Mouse (Mus musculus): ENCODE results near the gene Cntf. TPM values are rescaled to one million over a fixed set of nuclear protein-coding genes. Genes with fewer than 3 reads are reported as not detected.

Cntf gene
- 1 to 10 TPM; 1.5 to 2.9 TPM for total RNA-seq (2021)

DNA sequence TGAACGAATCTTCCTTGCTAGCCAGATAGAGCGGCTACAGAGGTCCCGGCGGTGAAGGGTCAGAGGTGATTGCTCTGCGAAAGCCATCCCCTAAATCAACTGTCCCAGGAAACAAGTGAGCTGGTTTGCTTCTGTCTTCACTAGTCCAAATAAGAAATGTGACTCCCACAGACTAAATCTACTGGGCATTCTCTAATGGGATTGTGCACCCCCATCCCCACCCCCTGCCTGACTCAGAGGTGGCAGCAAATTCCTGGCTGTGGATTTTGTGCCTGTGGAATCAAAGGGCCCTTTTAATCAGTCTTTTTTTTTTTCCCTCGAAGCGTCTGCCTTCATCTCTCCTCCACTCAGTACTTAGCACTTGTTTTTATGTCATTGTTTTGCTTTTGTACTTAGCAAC is at the start of gene Cntf:
Gene Cntf (minus strand): TSS at position 325 of the 400 bp plus-strand sequence.
- DNase-seq: peak in 1 of 2 experiments; percentile 12
- intact Hi-C loops (cut with DNase I): no loop called here

DNA sequence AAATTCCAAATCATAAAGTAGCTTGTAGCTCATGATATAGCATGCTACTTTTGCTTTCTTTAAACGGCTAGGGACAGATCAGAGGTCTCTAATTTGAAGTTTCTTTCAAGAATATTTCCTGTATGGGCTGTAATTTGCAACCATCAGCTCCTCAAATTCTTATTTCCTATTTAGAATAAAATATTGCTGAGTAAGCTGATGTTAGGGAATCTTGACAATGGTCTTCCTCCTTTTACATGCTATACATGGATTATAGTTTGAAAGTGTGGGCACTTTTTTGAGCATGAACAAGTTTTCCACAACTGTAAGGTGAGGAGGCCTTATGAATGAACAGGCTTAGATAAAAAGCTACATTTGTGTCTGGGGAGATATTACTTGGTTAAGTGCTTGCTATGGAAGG is 48.5 kb upstream of the Cntf start:
- intact Hi-C loops (cut with DNase I): no loop called here
- no peak for DNase-seq

DNA sequence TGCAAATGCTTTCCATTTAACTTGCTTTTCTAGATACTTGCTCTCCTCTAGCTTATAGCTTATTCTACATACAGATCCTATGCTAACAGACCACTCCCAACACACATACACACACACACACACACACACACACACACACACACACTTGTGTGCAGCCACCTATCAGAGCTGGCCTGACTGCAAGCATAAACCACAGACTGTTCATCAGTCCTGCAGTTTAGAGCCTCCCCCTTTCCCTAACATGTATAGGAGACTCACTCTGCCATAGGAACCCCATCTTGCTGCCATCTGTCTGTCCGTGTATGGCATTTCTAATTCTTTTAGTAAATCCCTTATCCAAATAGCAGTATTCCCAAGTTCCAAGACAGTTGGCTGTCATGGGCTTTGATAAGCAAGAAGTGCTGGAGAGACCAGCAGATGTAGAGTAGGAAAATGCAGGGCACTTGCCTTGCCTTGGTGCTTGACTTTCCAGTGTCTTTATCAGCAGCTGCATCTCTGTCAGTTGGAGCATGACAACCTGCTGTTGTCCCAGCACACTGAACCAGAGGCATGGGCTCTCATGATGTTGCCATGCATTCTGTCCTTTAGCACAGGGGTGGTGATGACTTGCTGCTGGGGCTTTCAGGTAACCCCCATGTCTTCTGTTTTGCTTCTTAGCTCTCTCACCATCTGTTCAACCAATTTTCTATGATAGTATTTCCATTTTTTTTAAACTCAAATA is 47.4 kb upstream of the Cntf start:
- DNase-seq: no peak
- intact Hi-C loops (cut with DNase I): no loop called here

DNA sequence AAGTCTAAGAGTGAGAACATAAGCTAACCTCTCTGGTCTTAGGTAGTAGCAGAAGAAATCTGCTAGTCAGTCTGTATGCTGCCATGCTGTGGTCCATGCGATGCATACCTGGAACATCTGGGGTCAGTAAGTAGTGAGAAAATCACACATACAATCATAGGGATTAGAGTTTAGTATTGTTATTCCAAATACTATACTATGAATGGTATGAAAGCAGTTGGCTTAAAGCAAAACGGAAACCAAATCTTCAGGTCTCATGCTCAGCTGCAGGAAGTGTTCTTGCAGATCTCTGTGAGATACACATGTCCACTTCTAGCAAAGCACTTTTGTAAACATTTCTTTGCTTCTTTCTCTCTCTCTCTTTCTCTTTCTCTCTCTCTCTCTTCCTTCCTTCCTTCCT is 40.8 kb upstream of the Cntf start:
- intact Hi-C loops (cut with DNase I): no loop called here
- no peak for DNase-seq

DNA sequence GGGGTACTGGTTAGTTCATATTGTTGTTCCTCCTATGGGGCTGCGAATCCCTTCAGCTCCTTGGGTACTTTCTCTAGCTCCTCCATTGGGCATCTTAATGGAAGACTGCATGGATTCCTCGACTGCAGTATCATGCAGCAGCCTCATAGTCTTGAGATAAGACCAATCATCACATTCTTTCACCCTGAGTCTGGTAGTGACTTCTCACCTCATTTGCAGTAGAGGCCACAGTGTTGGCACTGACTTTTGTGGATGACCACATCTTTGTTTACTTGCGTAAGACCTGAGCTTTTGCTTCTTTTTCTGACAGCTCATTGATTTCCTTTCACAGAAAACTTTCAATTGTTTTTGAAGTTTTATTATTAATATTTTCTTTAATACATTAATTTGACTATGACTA is 40.3 kb upstream of the Cntf start:
- DNase-seq: no peak
- intact Hi-C loops (cut with DNase I): no loop called here

DNA sequence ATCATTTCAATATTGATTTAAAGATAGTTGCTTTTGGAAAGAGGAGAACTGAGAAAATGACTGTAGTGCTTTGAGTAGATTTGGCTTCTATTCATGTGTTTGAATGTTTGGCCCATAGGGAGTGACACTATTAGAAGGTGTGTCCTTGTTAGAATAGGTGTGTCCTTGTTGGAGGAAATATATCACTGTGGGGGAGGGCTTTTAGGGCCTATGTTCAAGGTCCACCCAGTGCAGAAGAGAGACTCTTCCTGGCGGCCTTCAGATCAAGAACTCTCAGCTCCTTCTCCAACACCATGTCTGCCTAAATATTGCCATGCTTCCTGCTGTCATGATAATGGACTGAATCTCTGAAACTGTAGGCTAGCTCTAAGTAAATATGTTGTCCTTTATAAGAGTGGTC is 38.8 kb upstream of the Cntf start:
- no peak for DNase-seq
- intact Hi-C loops (cut with DNase I): no loop called here

DNA sequence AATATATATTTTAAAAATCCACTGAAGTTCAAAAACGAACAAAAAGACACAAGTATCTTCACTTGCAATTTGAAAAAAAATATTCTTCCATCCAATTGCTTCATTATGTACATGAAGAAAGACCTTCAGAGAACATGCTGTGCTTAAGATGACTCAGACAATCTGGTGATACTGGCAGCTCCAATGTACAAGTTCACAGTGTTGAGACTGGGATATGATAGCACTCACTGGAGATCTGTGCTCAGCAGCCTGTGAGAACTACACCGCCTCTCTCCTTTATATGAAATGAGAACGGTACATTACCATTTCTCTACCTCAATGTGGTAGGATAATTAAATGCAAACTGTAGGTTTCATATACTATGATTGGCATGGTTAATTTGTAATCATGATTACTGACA is 37.4 kb upstream of the Cntf start:
- intact Hi-C loops (cut with DNase I): no loop called here
- no peak for DNase-seq

DNA sequence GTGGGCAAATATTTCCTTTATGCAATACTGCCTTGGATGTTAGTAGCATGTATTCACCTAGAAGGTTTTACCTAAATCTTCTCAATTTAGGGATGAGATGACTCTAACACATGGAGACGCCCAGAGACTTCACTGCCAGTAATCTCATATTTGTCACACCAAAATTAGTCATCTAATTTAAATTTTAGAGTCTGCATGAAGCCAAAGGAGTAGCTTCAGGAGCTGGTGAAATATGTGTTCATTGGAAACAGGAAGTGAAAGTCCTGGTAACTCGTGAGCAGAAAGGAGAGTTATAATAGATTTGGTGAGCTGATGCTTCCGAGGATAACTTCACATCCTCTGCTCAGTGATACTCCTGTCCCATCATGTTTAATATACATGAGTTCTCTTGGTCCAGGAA is 35.6 kb upstream of the Cntf start:
- no peak for DNase-seq
- intact Hi-C loops (cut with DNase I): no loop called here

DNA sequence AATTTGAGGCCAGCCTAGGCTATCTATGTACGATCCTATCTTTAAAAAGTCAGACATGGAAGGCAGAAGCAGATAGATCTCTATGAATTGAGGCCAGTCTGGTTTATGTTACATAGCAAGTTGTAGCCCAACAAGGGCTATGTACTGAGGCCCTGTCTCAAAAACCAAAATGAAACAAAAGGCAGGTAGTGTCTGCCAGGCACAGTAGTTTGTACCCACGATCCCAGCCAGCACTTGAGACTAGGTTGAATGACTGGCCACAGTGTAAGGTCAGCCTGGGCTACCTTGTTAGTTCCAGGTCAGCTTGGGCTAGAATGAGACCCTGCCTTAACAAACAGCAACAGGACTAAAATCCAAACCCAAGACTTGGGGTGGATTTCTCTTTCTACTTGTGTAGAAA is 35.2 kb upstream of the Cntf start:
- intact Hi-C loops (cut with DNase I): no loop called here
- no peak for DNase-seq

DNA sequence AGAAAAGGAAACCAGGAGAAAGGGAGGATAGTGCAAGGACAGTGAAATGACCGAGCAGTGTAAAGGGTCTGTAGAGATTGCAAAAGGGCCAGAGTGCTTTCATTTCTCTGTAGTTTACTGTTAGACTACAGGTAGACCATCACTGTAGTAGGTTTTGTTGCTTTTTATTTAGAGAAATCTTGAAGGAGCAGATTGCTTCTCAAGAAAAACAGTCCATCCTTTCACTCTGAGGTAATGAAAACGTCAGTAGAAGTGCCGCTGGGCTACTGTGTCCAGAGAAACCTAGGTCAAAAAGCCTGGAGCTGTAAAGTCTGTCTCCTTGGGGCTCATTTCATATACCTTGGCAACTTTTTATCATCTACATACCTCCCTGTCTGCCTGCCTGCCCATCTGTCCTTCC is 33.6 kb upstream of the Cntf start:
- intact Hi-C loops (cut with DNase I): loop anchor here (5.0 kb wide), 2 partner anchors 282 to 787 kb away; no protein-coding TSS in a partner anchor
- no peak for DNase-seq

DNA sequence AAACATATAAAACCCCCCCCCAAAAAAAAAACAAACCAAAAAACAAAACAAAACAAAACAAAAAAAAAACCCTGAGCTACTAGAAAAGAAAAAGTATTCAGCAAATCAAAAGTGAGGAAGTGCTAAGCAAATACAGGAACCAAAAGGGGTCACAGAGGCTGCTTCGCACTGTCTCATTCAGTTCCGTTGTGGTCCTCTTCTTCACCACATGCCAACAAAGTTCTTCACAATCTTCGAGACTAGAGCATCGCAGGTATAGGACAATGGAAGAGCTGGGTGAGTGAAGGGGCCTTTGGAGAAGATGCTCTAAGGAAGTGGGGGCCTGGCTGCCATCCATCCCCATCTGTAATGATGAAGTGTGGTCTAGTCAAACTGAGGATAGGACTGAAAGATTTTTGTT is 33.0 kb upstream of the Cntf start:
- DNase-seq: no peak
- intact Hi-C loops (cut with DNase I): loop anchor here (5.0 kb wide), 2 partner anchors 281 to 786 kb away; no protein-coding TSS in a partner anchor

DNA sequence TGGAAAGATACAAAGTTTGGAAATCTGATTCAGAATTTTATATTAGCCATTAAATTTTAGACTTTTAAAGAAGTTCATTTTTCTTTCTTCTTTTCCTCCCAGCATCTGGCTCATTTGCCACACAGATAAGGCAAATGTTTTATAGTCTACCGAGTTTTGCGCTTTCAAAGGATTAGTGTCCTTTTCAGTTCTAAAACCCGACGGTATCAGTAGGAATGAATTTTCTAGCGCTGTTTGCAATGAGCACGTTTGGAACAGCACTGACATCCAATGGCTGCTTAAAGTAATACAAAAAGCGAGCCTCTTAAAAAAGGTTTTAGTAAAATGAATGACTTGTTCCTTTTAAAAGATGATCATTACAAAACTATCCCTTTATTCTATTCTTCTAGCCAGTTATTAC is 31.6 kb upstream of the Cntf start:
- intact Hi-C loops (cut with DNase I): loop anchor here (1.0 to 5.0 kb wide), 5 partner anchors 22 to 785 kb away; no protein-coding TSS in a partner anchor
- DNase-seq: peak; percentile 42 to 68

DNA sequence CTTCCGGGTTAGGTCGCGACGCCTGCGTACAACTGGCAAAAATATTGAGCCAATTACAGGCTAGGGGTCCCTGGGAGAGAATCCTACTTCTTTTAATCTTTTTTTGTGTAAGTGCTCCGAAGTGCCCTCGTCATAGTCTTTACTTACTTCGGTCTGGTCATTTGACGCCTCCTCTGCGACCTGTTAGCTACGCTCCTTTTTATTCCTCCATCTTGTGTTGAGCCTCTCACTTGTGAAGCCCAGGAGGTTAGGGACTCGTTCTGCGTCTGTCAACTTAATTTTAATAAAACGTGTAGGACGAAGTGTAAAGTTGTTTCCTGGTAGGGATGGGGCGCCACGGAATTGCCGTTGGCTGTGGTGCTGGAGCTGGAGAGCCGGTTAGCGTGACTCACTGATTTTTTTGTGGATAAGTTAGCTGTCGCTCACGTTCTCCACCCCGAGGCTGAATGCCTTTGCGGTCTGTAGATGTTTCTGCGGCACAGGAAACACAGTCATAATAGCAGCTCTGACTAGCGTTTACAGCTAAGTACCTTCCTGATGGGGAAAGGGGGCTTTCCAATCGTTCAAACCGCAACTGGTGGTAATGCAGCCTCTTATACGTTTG is 31.0 kb upstream of the Cntf start:
- peak in 1 of 2 experiments; percentile 74 for DNase-seq
- intact Hi-C loops (cut with DNase I): loop anchor here (2.0 to 5.0 kb wide), 4 partner anchors 22 to 784 kb away; no protein-coding TSS in a partner anchor

DNA sequence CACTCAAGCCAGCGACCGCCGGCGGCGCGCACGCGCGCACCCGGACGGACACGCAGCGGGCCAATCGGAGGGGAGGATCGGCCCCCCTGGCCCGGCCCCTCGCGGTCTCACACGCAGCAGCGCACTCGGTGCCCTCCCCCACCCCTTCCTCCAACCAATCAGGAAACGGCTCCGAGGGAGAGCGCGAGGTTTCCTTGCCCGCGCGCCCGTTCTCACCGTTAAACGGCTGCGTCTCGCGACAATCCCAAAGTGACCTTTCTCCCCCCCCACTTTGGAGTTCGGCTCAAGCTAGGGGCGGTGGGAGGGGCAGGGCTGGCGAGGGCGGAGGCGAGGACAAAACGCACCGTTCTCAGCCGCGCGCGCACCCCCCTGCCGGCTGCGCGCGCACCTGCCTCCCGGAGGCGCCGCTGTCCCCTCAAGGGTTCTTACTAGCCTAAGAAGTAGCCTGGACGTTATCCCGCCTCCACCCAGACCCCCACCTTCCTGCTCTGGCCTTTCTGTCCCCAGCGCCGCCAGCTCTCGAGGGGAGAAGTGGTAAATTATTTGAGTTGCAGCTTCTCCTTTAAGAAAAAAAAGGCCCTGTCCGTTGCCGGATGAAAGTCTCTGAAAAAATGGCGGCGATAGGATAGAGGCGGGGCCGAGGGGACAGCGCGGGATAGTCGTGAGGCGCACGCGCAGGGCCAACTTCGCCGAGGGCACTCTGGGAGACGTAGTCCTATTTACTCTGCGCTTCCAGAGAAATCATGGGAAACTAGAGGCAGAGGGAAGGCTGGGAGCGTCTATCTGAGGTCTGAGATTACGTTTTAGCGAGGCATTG is 30.3 kb upstream of the Cntf start, which contains the start of the genes Zfp91 and Lpxn:
Gene Zfp91 (minus strand): TSS at position 616 of the 817 bp plus-strand sequence.
Gene Lpxn (plus strand): TSS at position 683 of the 817 bp plus-strand sequence.
- intact Hi-C loops (cut with DNase I): loop anchor here (2.0 to 5.0 kb wide), 4 partner anchors 23 to 783 kb away; no protein-coding TSS in a partner anchor

DNA sequence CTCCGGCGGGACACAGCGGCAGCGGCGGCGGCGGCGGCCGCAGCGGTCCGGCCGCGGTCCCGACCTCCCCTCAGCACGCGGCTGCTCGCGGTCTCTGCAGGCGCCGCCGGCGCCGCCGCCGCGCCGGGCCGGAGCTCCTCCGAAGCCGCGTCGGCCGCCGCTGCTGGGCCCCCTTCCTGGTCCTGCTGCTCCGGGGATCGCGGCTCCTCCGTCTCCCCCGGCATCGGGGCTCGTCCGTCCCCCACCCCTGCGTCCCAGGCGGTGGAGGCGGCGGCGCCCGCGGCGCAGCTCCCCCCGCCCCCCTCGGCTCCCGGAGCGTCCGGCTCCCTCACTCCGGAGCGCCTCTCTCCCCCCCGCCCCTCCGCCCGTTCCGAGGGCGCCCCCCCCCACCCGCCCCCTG is 29.7 kb upstream of the Cntf start:
- DNase-seq: no peak
- intact Hi-C loops (cut with DNase I): loop anchor here (5.0 kb wide), 2 partner anchors 278 to 783 kb away; no protein-coding TSS in a partner anchor

More for the DNA sequence above, 30.3 kb upstream of the Cntf start, which contains the start of the genes Zfp91 and Lpxn:
- DNase-seq: peak; percentile 96 to 98

DNA sequence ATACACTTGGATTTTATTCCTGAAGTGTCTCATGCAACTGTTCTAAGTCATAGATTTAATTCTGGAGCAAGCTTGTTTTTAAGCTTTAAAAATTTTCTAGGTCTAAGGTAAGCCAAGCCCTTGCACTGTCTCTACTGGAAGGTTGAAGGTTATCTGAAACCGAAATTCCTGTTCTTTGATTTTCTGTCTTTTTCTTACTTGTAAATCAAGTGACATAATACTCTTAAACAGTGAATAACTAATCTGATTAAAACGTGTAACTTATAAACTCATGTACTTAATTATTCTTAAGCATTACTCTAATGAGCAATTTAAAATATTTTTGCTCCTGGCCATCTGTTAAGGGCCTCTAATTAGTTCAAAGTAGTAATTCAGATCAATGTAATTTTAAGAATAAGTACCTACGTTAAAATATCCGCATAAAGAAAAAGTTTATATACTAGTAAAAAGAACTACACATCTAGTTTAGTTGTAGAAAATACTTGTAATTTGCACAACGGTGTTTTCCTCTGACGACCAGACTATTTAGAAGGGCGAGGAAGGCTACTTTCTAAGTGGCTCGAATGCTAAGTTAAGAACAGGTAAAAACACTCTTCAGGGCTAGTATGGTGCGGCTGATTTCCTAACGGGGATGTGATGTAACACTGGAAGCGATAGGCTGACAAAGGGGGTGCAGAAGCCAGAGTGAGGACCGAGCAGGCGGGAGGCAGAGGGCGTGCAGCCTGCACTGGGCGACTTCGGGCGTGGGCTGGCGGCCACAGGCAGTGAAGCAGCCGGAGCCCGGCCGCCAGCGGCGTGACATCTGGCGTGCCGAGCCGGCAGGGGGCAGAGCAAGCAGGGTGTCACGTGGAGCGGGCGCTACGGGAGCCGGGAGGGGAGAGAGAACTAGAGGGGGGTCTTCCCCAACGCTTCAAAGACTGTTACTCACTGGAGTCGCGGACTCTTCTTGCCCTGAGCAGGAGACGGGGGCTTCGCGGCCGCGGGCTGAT is 28.9 kb upstream of the Cntf start:
- peak; percentile 96 for DNase-seq
- intact Hi-C loops (cut with DNase I): loop anchor here (5.0 kb wide), 2 partner anchors 277 to 782 kb away; no protein-coding TSS in a partner anchor

DNA sequence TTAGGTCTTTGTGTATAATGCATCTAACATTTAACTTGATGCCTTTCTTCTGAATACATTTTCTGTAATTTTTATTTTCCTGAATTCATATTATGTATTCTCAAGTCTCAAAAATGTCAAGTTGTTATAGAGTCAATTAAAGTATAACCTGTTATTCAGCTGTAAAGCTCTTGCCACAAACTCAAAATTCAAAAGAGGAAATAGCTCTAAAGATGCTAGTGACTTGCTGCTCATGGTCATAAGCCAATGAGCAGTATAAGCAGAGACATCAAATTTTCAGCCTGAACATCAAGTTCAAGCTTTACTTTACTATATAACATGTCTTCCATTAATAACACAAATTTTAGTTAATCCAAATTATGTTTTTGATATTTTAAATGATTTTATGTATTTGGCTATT is 26.9 kb upstream of the Cntf start:
- intact Hi-C loops (cut with DNase I): no loop called here
- DNase-seq: no peak

DNA sequence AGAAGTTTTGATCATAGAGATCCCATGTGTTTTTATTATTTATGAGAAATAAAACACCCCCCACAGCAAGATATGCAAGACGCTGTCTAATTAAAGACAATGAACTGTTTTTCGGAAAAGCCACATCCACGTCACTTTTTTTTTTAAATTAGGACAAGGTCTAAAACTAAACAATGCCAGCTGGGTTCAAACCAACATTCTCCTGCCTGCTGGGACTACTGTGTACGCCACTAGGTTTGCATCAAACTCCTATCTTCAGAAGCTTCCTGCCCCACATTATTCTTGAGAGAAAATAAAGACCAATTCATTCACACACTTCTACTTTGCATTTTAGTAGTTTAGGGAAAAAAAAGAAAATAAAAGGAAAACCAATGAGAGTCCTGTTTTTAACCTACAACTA is 22.3 kb upstream of the Cntf start:
- DNase-seq: peak in 1 of 2 experiments; percentile 20
- intact Hi-C loops (cut with DNase I): no loop called here

DNA sequence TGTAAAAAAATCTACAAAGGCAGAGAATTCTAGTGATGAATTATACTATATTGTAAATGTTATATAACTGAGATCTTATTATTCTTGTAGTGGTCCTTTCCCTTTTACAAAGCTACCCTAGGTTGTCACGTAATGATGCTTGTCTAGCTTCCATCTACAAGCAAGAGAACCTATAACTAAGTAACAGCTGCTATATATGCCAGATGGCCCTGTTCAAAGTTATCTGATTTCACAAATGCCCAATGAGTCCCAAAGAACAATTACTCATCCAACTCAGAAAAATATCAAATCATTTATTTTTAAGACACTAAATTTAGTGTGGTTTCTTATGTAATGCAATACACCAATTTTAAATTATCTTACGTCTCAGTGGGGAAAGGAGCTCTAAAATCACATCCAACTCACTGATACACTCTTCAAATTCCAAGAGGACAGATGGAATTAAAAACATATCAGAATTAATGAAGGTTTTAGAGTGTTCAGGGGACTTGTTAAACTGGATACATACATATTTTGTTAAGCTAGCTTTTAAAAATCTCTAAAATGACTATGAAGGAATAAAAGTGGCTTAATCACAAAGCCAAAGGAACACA is 21.5 kb upstream of the Cntf start:
- DNase-seq: no peak
- intact Hi-C loops (cut with DNase I): no loop called here

Data from heart, postnatal 10 days (tissue).